Mouse (Mus musculus): ENCODE measurements around the gene Ugt1a5.

The Ugt1a5 gene

GRCm38 (mm10) chr1:88240072-88240471 is 74.3 kb downstream of the Ugt1a5 start:
- no peak for DNase-seq (ENCODE audit: low spot score)

GRCm38 (mm10) chr1:88240579-88240978 is 74.8 kb downstream of the Ugt1a5 start:
- no peak for DNase-seq (ENCODE audit: low spot score)

GRCm38 (mm10) chr1:88243861-88244260 is 78.0 kb downstream of the Ugt1a5 start:
- DNase-seq (ENCODE audit: low spot score): no peak

GRCm38 (mm10) chr1:88245881-88246280 is 80.1 kb downstream of the Ugt1a5 start:
- no peak for DNase-seq (ENCODE audit: low spot score)

GRCm38 (mm10) chr1:88246386-88246785 is 80.6 kb downstream of the Ugt1a5 start:
- DNase-seq (ENCODE audit: low spot score): no peak

- no peak for DNase-seq (ENCODE audit: low spot score)
Observed at GRCm38 (mm10) chr1:88247660-88248059, 81.8 kb downstream of the Ugt1a5 start.

GRCm38 (mm10) chr1:88248658-88249057 is 82.8 kb downstream of the Ugt1a5 start:
- no peak for DNase-seq (ENCODE audit: low spot score)

- DNase-seq (ENCODE audit: low spot score): no peak
Observed at GRCm38 (mm10) chr1:88249596-88249995, 83.8 kb downstream of the Ugt1a5 start.

- no peak for DNase-seq (ENCODE audit: low spot score)
Observed at GRCm38 (mm10) chr1:88250023-88250422, 84.2 kb downstream of the Ugt1a5 start.

GRCm38 (mm10) chr1:88253106-88253505 is 87.3 kb downstream of the Ugt1a5 start:
- DNase-seq (ENCODE audit: low spot score): no peak

- DNase-seq (ENCODE audit: low spot score): no peak
Observed at GRCm38 (mm10) chr1:88253540-88253939, 87.7 kb downstream of the Ugt1a5 start.

- DNase-seq (ENCODE audit: low spot score): no peak
Observed at GRCm38 (mm10) chr1:88254793-88255465, 89.1 kb downstream of the Ugt1a5 start.

- DNase-seq (ENCODE audit: low spot score): no peak
Observed at GRCm38 (mm10) chr1:88255466-88255857, 89.7 kb downstream of the Ugt1a5 start.

- DNase-seq (ENCODE audit: low spot score): no peak
Observed at GRCm38 (mm10) chr1:88255989-88256754, 90.4 kb downstream of the Ugt1a5 start.

GRCm38 (mm10) chr1:88256886-88257663 is 91.3 kb downstream of the Ugt1a5 start:
- no peak for DNase-seq (ENCODE audit: low spot score)

GRCm38 (mm10) chr1:88257681-88258080 is 91.9 kb downstream of the Ugt1a5 start:
- no peak for DNase-seq (ENCODE audit: low spot score)

GRCm38 (mm10) chr1:88258361-88258760 is 92.5 kb downstream of the Ugt1a5 start:
- no peak for DNase-seq (ENCODE audit: low spot score)

GRCm38 (mm10) chr1:88258881-88259642 is 93.2 kb downstream of the Ugt1a5 start:
- peak; percentile 81 for DNase-seq (ENCODE audit: low spot score)

- no peak for DNase-seq (ENCODE audit: low spot score)
Observed at GRCm38 (mm10) chr1:88259643-88260024, 93.8 kb downstream of the Ugt1a5 start.

GRCm38 (mm10) chr1:88260114-88260513 is 94.3 kb downstream of the Ugt1a5 start:
- peak; percentile 73 for DNase-seq (ENCODE audit: low spot score)

GRCm38 (mm10) chr1:88260604-88261377 is 95.0 kb downstream of the Ugt1a5 start:
- DNase-seq (ENCODE audit: low spot score): no peak

Data from testis, postnatal 14 days (tissue).